Mouse (Mus musculus) small intestine, adult 2 months (tissue): ENCODE data around the gene Pdia5.

Experiments
- CTCF ChIP-seq: fragments of 200-500 bp; IDR thresholded peaks from 2 replicates; pipeline ENCODE4 v1.5.1; 2012; ENCODE audit warnings: low read depth, mild to moderate bottlenecking, control low read depth, inconsistent platforms, low read length, moderate library complexity, mixed read lengths; ENCODE audit not compliant: insufficient replicate concordance, insufficient read length; ENCODE audit errors: extremely low read depth
- POLR2A ChIP-seq: fragments of 200-500 bp; IDR thresholded peaks from 2 replicates; pipeline ENCODE4 v1.6.1; 2012; ENCODE audit warnings: low read depth, mild to moderate bottlenecking, control low read depth, inconsistent platforms, low read length, moderate library complexity

- TF ChIP-seq POLR2A (no peak), CTCF (peak; percentile 86; the same call in 1 of the 2 replicates)
Observed at GRCm38 (mm10) chr16:35360593-35360992, 130.1 kb downstream of the Pdia5 start.
